Mouse (Mus musculus) neural tube, embryonic 11.5 days (tissue): ENCODE data around the gene Nrf1. TPM values are rescaled to one million over a fixed set of nuclear protein-coding genes. Genes with fewer than 3 reads are reported as not detected.

Experiments
- ATAC-seq: fragments of 200-750 bp; cut with Nextera tagmentation; 2 replicates; pipeline ENCODE4 v1.8.0; 2017; ENCODE audit warnings: moderate number of reproducible peaks, mild to moderate bottlenecking, moderate TSS enrichment, moderate library complexity; ENCODE audit not compliant: insufficient read depth, low FRiP score, low TSS enrichment
- DNase-seq: peaks from one replicate; pipeline ENCODE4 v3.0.0-alpha.2; 2015; ENCODE audit warnings: low spot score
- H3K27ac ChIP-seq: fragments of 300-500 bp; sonication (generic); 2 replicates; pipeline ENCODE4 v1.5.1; 2014; ENCODE audit warnings: low read depth, mild to moderate bottlenecking, low read length
- H3K27me3 ChIP-seq: fragments of 300-500 bp; sonication (generic); 2 replicates; pipeline ENCODE4 v1.6.1; 2014; ENCODE audit warnings: mild to moderate bottlenecking, low read length, mixed read lengths; ENCODE audit not compliant: control insufficient read depth, insufficient read depth
- H3K36me3 ChIP-seq: fragments of 300-500 bp; sonication (generic); 2 replicates; pipeline ENCODE4 v1.6.1; 2014; ENCODE audit warnings: mild to moderate bottlenecking, low read length, moderate library complexity, mixed read lengths; ENCODE audit not compliant: control insufficient read depth, insufficient read depth
- H3K4me1 ChIP-seq: fragments of 300-500 bp; sonication (generic); 2 replicates; pipeline ENCODE4 v1.6.1; 2014; ENCODE audit warnings: low read length, mixed read lengths; ENCODE audit not compliant: control insufficient read depth, insufficient read depth
- H3K4me2 ChIP-seq: fragments of 300-500 bp; sonication (generic); 2 replicates; pipeline ENCODE4 v1.6.1; 2014; ENCODE audit warnings: low read depth, mild to moderate bottlenecking, moderate library complexity
- H3K4me3 ChIP-seq: fragments of 300-500 bp; sonication (generic); 2 replicates; pipeline ENCODE4 v1.5.1; 2014; ENCODE audit warnings: low read depth, low read length
- H3K9ac ChIP-seq: fragments of 300-500 bp; sonication (generic); 2 replicates; pipeline ENCODE4 v1.6.1; 2014; ENCODE audit warnings: mild to moderate bottlenecking, low read length
- H3K9me3 ChIP-seq: fragments of 300-500 bp; sonication (generic); 2 replicates; pipeline ENCODE4 v1.6.1; 2016; ENCODE audit warnings: low read length; ENCODE audit not compliant: control insufficient read depth
- WGBS: fragments of 180-500 bp; shearing (Covaris S2); extraction: QIAGEN DNeasy Blood & Tissue Kit; methylation state at CpG from one replicate; pipeline ENCODE4 v1.1.7; 2014; 5-methylcytosine and 5-hydroxymethylcytosine counted together
- polyA plus RNA-seq: library from polyadenylated mRNA; unstranded; fragments of >200 nt; fragmentation: Nextera tagmentation; extraction: Ambion mirVana; gene quantifications from 2 replicates; pipeline ENCODE4 v1.2.1, GENCODE M21; 2014

The Nrf1 gene
- polyA plus RNA-seq, 1 experiment from 2014 or later = 77.7 TPM

DNA sequence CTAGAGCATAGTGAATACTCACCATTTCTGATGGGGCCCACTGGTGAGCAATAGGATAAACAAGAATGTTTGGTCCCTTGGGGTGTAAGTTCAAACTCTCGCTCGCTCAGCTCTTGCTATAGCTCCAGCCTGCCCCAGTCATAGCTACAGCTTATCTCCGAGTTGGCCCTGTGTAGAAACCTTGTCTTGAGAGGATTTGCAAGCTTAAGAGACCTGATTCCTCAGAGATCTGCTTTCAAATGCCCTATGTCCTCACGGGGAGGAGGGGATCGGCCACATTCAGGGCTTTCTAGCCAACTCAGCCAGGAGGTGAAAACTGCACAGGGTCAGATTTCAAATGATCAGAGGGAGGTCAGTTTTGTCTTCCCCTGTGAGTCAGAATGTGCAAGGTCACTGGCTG, 26.1 kb upstream of the Nrf1 start:
- H3K36me3 ChIP-seq = no peaks in the 10 kb centered on the region
- WGBS = 61% methylated on average over 5 of the region's 5 CpGs
- no peaks in the 10 kb centered on the region for H3K4me1 ChIP-seq
- H3K4me3 ChIP-seq = no peak overlapping the region
- H3K9me3 ChIP-seq = no peaks in the 10 kb centered on the region
- H3K9ac ChIP-seq = no peak overlapping the region
- no peak overlapping the region for H3K27ac ChIP-seq
- no peak overlapping the region for H3K4me2 ChIP-seq
- H3K27me3 ChIP-seq = no peaks in the 10 kb centered on the region
- ATAC-seq (no peak), DNase-seq (no peak)

DNA sequence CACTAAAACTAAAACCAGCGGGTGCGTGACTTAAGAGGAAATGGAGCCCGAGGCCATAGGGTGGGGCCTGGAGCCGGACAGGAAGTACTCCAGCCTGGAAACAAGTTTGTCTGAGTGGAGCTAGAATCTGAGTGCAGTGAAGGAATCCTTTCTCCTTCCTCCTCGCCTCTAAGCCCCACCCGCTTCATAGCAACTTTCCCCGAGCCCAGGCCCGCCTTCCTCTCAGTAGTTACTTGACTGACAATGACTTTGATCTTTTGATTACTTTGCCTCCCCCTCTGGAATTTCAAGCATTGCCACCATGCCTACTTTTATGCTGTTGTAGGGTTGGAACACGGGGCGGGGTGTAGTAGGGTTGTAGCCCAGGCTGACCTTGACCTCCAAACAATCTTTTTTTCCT, 21.0 kb upstream of the Nrf1 start:
- no peak overlapping the region for H3K4me3 ChIP-seq
- WGBS = 56% methylated on average over 10 of the region's 10 CpGs
- no peak overlapping the region for H3K9ac ChIP-seq
- H3K9me3 ChIP-seq = no peaks in the 10 kb centered on the region
- no peaks in the 10 kb centered on the region for H3K4me1 ChIP-seq
- no peak overlapping the region for H3K27ac ChIP-seq
- H3K4me2 ChIP-seq = no peak overlapping the region
- no peaks in the 10 kb centered on the region for H3K36me3 ChIP-seq
- ATAC-seq (no peak), DNase-seq (no peak)
- no peaks in the 10 kb centered on the region for H3K27me3 ChIP-seq

DNA sequence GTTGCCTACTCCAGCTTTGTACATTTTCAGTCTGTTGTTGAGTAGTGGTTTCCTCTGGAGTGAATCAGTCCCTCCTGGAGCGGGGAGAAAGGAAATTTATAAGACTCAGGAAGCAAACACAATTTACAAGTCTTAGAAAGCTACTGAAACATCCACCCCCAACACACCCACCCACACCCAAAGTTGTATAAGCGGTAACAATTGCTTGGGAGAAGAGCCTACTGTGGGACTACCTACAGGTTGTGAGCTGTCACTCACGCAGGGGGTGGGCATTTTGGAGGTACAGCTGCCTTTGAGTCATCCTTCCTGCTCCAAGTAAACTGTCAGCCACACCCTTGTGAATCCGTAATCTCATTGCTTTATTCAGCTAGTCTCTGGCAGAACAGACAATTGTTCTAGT, 19.4 kb upstream of the Nrf1 start:
- Histone ChIP-seq H3K27ac (no peak overlapping the region), H3K9me3 (no peaks in the 10 kb centered on the region), H3K36me3 (no peaks in the 10 kb centered on the region), H3K4me2 (no peak overlapping the region), H3K27me3 (no peaks in the 10 kb centered on the region), H3K9ac (no peak overlapping the region), H3K4me1 (no peaks in the 10 kb centered on the region), H3K4me3 (no peak overlapping the region)
- DNase-seq (no peak), ATAC-seq (no peak)
- WGBS = 89% methylated on average over 4 of the region's 4 CpGs

DNA sequence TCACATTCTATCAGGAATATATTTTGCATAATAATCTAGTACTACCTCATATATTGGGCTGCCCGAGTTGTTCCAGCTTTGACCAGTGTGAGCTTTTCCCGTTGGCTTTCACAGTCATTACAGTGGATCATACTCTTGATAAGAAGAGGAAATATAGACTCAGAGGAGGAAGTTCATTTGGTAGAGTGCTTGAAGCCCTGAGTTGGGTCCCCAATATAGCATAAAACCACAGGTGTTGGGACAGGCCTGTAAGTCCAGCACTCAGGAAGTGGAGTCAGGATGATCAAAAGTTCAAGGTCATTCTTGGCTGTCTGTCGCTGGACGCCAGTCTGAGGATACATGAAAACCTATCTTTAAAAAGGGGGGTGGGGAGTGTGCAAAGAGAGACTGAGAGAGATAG, 12.7 kb upstream of the Nrf1 start:
- no peak for DNase-seq
- 92% methylated on average over 4 of the region's 4 CpGs for WGBS
- no peaks in the 10 kb centered on the region for H3K9me3 ChIP-seq
- H3K4me3 ChIP-seq = no peak overlapping the region
- H3K27ac ChIP-seq = no peak overlapping the region
- H3K27me3 ChIP-seq = no peaks in the 10 kb centered on the region
- H3K36me3 ChIP-seq = no peaks in the 10 kb centered on the region
- no peak overlapping the region for H3K4me2 ChIP-seq
- ATAC-seq = no peak
- no peak overlapping the region for H3K9ac ChIP-seq
- H3K4me1 ChIP-seq = no peaks in the 10 kb centered on the region

DNA sequence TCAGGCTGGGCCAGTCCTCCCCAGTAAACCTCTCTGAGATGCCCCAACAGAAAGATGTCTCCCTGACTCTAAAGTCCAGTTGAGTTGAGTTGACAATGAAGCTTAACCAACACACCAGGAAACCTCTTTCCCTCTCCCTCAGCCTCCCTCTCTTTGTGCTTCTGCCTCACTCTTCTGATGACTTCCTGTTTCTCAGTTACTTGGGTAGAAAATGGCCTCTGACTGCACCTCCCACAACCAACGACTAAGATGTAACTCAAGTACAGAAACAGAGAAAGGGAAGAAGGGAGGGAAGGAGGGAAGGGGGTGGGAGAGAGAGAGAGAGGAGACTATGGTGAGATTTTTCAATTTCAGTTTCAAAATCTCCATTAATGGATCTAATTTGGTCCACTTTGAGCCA, 6.3 kb upstream of the Nrf1 start:
- Histone ChIP-seq H3K4me3 (no peak overlapping the region), H3K36me3 (no peaks in the 10 kb centered on the region), H3K9ac (no peak overlapping the region), H3K4me2 (no peak overlapping the region), H3K4me1 (no peaks in the 10 kb centered on the region), H3K27ac (no peak overlapping the region), H3K9me3 (no peaks in the 10 kb centered on the region), H3K27me3 (no peaks in the 10 kb centered on the region)
- ATAC-seq (no peak), DNase-seq (no peak)
- WGBS = 55% methylated on average over 1 of the region's 1 CpGs

DNA sequence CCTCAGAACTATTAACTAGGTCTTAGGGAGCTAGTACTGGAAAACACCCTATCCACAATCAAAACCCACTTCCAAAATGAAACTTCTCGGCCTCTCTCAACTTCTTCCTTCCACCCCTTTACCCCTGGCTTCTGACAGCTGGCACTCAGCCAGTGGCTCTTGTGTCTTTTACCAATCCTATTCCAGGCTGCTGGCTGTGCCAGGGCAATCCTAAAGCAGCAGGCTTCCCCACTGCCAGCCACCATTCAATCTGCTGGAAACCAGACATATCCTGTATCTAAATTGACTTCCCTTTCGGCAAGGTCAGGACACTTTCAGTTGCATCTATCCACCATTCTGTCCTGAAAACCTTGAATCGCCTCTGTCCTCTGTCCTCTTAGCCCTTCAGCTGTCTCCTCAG, 5.3 kb upstream of the Nrf1 start:
- DNase-seq (no peak), ATAC-seq (no peak)
- WGBS = 84% methylated on average over 3 of the region's 3 CpGs
- H3K9me3 ChIP-seq = no peaks in the 10 kb centered on the region
- no peak overlapping the region for H3K9ac ChIP-seq
- no peak overlapping the region for H3K4me2 ChIP-seq
- H3K27me3 ChIP-seq = no peaks in the 10 kb centered on the region
- H3K27ac ChIP-seq = no peak overlapping the region
- no peaks in the 10 kb centered on the region for H3K36me3 ChIP-seq
- H3K4me1 ChIP-seq = no peaks in the 10 kb centered on the region
- no peak overlapping the region for H3K4me3 ChIP-seq

DNA sequence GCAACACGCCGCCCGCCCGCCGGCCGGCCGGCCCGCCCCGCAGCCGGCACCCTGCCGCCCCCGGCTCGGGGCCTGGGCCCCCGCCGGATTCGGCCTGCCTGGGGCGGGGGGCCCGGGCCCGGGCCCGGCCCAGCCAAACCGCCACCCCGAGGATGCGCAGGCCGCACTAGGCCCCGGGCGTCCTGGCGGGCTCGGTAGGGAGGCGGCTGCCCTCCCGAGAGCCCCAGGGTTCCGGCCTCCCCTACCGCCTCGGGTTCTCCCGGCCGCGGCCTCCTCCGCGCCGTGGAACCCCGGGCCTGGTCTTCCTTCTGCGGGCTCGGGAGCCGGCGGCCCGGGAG, 344 bp downstream of the Nrf1 start:
- peak; percentile 74 for ATAC-seq
- Histone ChIP-seq H3K27ac (peak overlapping the region; percentile 99), H3K4me3 (peak overlapping the region; percentile 99), H3K4me1 (peaks cover 7% of the 10 kb centered on the region), H3K4me2 (peak overlapping the region; percentile 84), H3K27me3 (no peaks in the 10 kb centered on the region), H3K9ac (peak overlapping the region; percentile 100), H3K9me3 (no peaks in the 10 kb centered on the region), H3K36me3 (no peaks in the 10 kb centered on the region; the same call in 1 of the 2 replicates)
- 0% methylated on average over 2 of the region's 45 CpGs for WGBS
- DNase-seq = no peak

DNA sequence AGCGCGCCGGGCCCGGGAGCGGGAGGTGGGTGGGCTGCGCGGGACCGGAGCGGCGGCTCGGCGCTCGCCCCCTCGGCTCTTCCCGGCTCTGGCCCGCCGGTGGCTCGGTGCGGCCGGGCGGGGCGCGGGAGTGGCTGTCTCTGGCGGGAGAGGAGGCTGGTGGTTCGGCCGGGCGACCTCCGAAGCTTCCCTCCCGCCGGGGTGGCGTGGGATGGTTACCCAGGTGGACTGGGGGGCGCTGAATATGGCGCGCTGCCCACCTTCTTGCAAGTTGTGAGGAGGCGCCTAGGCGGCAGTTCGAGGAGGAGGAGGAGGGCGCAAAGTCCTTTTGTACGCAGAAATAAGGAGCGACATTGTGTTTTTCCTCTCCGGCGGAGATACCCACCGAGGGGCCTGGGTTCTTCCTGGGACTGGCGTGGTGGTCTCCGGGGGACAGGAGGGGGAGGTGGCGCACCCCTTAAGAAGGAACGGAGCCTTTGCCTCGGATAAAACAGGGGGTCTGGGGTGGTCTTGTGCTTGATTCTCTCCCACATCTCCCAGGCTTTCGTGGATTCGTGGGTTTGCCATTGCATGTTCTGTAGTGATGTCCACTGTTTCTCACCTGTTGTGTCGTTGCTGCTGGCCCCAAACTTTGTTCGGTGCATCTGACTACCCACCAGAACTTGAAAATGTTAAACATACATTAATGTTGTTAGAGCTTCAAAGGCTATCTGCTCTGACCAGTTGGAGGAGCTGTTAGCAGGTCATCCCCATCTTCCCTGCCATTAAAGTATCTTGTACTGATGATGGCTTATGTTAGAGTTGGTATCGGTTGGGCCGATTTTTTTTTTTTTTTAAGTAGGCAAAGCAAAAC, 939 bp downstream of the Nrf1 start:
- peak; percentile 35 for DNase-seq

DNA sequence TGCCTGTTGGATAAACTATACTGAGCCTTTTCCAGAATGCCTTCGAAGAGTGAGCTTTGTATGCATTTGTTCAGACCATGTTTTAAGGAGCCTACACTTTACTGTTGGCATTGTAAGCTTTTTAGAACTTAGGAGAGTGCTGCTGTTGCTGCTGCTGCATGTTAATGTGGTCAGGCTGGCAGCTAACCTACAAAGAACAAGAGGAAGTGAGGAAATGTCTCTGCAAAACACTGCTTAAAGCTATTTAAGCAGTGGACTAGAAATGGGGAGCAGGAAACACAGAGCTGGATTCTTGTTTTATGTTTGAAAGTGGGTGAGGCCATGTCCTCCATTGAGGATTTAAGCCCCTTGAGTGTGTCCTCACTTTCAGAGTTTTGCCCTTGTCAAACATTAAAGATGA, 5.3 kb downstream of the Nrf1 start:
- H3K9me3 ChIP-seq = no peaks in the 10 kb centered on the region
- no peak for ATAC-seq
- H3K36me3 ChIP-seq = no peaks in the 10 kb centered on the region; the same call in 1 of the 2 replicates
- no peaks in the 10 kb centered on the region for H3K27me3 ChIP-seq
- H3K4me2 ChIP-seq = no peak overlapping the region
- no peak overlapping the region for H3K4me3 ChIP-seq
- no peak overlapping the region for H3K27ac ChIP-seq
- no peak overlapping the region for H3K9ac ChIP-seq
- H3K4me1 ChIP-seq = peaks cover 7% of the 10 kb centered on the region
- DNase-seq = no peak
- 95% methylated on average over 1 of the region's 1 CpGs for WGBS

More for the DNA sequence above, 939 bp downstream of the Nrf1 start:
- Histone ChIP-seq H3K27ac (peak overlapping the region; percentile 99), H3K4me3 (peak overlapping the region; percentile 99), H3K36me3 (no peaks in the 10 kb centered on the region; the same call in 1 of the 2 replicates), H3K4me2 (peak overlapping the region; percentile 84), H3K4me1 (peaks cover 7% of the 10 kb centered on the region), H3K27me3 (no peaks in the 10 kb centered on the region), H3K9me3 (no peaks in the 10 kb centered on the region), H3K9ac (peak overlapping the region; percentile 100)
- ATAC-seq = peak; percentile 11
- under 1% methylated on average over 45 of the region's 54 CpGs for WGBS
